Comparison of ENCODE assay signal across 18 mouse cellular contexts in the genomic region with DNA sequence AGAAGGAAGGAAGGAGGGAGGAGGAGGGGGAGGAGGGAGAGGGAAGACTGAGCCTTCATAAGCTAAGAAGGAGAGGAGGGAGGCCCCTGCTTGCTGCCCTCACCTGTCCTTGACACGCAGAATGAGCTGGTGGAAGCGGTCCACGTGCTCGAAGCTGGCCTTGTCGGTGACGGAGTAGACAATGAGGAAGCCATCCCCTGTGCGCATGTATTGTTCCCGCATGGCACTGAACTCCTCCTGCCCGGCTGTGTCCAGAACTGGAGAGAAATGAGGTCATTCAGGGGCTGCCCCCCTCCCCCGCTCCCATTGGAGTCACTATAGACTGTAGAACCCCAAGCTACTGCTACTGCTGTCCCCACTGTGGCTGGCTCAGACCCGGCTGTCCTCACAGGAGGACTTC. TPM values are rescaled to one million over a fixed set of nuclear protein-coding genes. Genes with fewer than 3 reads are reported as not detected.
DNase-seq lines count a peak whose midpoint lies in the region; ATAC-seq and TF ChIP-seq lines count a peak whose summit lies in the region.
"Had no signal": no experiment of that assay in that cellular context is flagged by ENCODE, and none has a peak within 500 bp of the region (broad histone marks: within the 10 kb centered on the region; RNA-seq: fewer than 3 reads in every experiment).

No protein-coding gene starts in this region.

- H3K27ac ChIP-seq in left cerebral cortex, adult 2 months = peak overlapping the region; percentile 36; the same call in 1 of the 2 replicates
- H3K27ac ChIP-seq in embryonic facial prominence, embryonic 10.5 days (replicated peaks) = no peak overlapping the region
- no peak overlapping the region for H3K27ac ChIP-seq in midbrain, embryonic 14.5 days (replicated peaks; ENCODE audit: low read depth, low read length)
- H3K27ac ChIP-seq: limb, embryonic 13.5 days; midbrain, embryonic 12.5 days; neural tube, embryonic 13.5 days had no signal

- no peak overlapping the region for H3K4me2 ChIP-seq in midbrain, embryonic 14.5 days (ENCODE audit: low read length)
- H3K4me2 ChIP-seq: limb, embryonic 13.5 days; lung, embryonic 14.5 days; midbrain, embryonic 12.5 days; neural tube, embryonic 13.5 days had no signal

- peaks cover 20% of the 10 kb centered on the region for H3K9me3 ChIP-seq in E14TG2a.4 (ENCODE audit: low read length)
- H3K9me3 ChIP-seq in embryonic facial prominence, embryonic 10.5 days = no peaks in the 10 kb centered on the region
- no peaks in the 10 kb centered on the region for H3K9me3 ChIP-seq in midbrain, embryonic 14.5 days (ENCODE audit: control insufficient read depth, low read length)
- H3K9me3 ChIP-seq: G1E; limb, embryonic 13.5 days; midbrain, embryonic 12.5 days; neural tube, embryonic 13.5 days had no signal

- H3K36me3 ChIP-seq in E14TG2a.4 (ENCODE audit: insufficient read depth, low read length) = peaks cover 94% of the 10 kb centered on the region
- peaks cover 18% of the 10 kb centered on the region for H3K36me3 ChIP-seq in embryonic facial prominence, embryonic 10.5 days (replicated peaks)
- peaks cover 20% of the 10 kb centered on the region for H3K36me3 ChIP-seq in midbrain, embryonic 14.5 days (ENCODE audit: control insufficient read depth, insufficient read depth, low read length)
- H3K36me3 ChIP-seq: G1E had no signal

- no peak for ATAC-seq in monocyte, adult 5-6 weeks (replicated peaks; ENCODE audit: insufficient number of reproducible peaks, low FRiP score, low TSS enrichment, poor library complexity, severe bottlenecking)
- ATAC-seq in midbrain, embryonic 14.5 days (ENCODE audit: low FRiP score, low TSS enrichment) = no peak
- ATAC-seq: forebrain, postnatal 0 days had no signal

- no peak for TF ChIP-seq CTCF in left cerebral cortex, adult 2 months (IDR thresholded peaks at IDR 0.05)
- no peak for TF ChIP-seq CTCF in E14TG2a.4 (conservative IDR thresholded peaks at IDR 0.05; ENCODE audit: low read length)

- no peak overlapping the region for H3K9ac ChIP-seq in midbrain, embryonic 14.5 days (replicated peaks; ENCODE audit: low read length)
- H3K9ac ChIP-seq: forebrain, postnatal 0 days; limb, embryonic 13.5 days; lung, embryonic 14.5 days; midbrain, embryonic 12.5 days; neural tube, embryonic 13.5 days had no signal

- peaks cover 66% of the 10 kb centered on the region for H3K4me1 ChIP-seq in E14TG2a.4 (replicated peaks; ENCODE audit: low read depth, low read length)
- H3K4me1 ChIP-seq in embryonic facial prominence, embryonic 10.5 days = peaks cover 8% of the 10 kb centered on the region
- H3K4me1 ChIP-seq in midbrain, embryonic 14.5 days (ENCODE audit: control insufficient read depth, insufficient read depth, low read length) = no peaks in the 10 kb centered on the region
- H3K4me1 ChIP-seq: midbrain, embryonic 12.5 days had no signal

- H3K4me3 ChIP-seq in left cerebral cortex, adult 2 months = no peak overlapping the region
- 0 out of 2 replicates have a peak overlapping the region, but pooled peaks have one; percentile 17 for H3K4me3 ChIP-seq in E14TG2a.4 (replicated peaks; ENCODE audit: low read length)
- H3K4me3 ChIP-seq in embryonic facial prominence, embryonic 10.5 days = no peak overlapping the region
- H3K4me3 ChIP-seq in midbrain, embryonic 14.5 days (replicated peaks; ENCODE audit: low read depth, low read length) = no peak overlapping the region
- H3K4me3 ChIP-seq: limb, embryonic 13.5 days; midbrain, embryonic 12.5 days; neural tube, embryonic 13.5 days had no signal

- peak; percentile 54 to 63 for DNase-seq in cerebellum, postnatal 10 days
- DNase-seq in cerebellum, adult 9-11 months = no peak
- no peak for DNase-seq in left cerebral cortex, adult 2 months (ENCODE audit: extremely low spot score in 1 of 2, low spot score in 2 of 2)
- no peak for DNase-seq in left cerebral cortex, adult 11 months (ENCODE audit: low spot score)
- DNase-seq in embryonic facial prominence, embryonic 10.5 days (ENCODE audit: low spot score) = peak; percentile 12
- no peak for DNase-seq in midbrain, embryonic 14.5 days
- DNase-seq: forebrain, postnatal 0 days; heart, postnatal 4 days; kidney, adult 8-10 months; lung, embryonic 14.5 days; right cerebral cortex, postnatal 25 days had no signal

- no peaks in the 10 kb centered on the region for H3K27me3 ChIP-seq in E14TG2a.4 (ENCODE audit: insufficient read depth, low read length)
- H3K27me3 ChIP-seq in embryonic facial prominence, embryonic 10.5 days (replicated peaks; ENCODE audit: low read depth, poor library complexity, severe bottlenecking) = no peaks in the 10 kb centered on the region
- H3K27me3 ChIP-seq in midbrain, embryonic 14.5 days (ENCODE audit: control insufficient read depth, insufficient read depth, low read length) = no peaks in the 10 kb centered on the region
- H3K27me3 ChIP-seq: limb, embryonic 13.5 days; midbrain, embryonic 12.5 days; neural tube, embryonic 13.5 days had no signal

- WGBS in embryonic facial prominence, embryonic 10.5 days = 85% methylated on average over 11 of the region's 11 CpGs
- 77% methylated on average over 11 of the region's 11 CpGs for whole genome bisulfite sequencing in midbrain, embryonic 14.5 days

- intact Hi-C loops in left cerebral cortex, adult 2 months (cut with DNase I) = no loop called here

RNA-seq across cellular contexts. Expression of a gene that starts 36.0 kb away (rescaled TPM):
- total RNA-seq in left cerebral cortex, adult 2 months (2021) = 1 to 10 TPM; 1.7 to 2.1 TPM
- polyA plus RNA-seq in embryonic facial prominence, embryonic 10.5 days (2016; fragmentation: Nextera tagmentation; extraction: Ambion mirVana) = 0.21 and 0.33 TPM in 2 replicates
- not detected in 3 replicates for total RNA-seq in monocyte, adult 5-6 weeks (2017)
- polyA plus RNA-seq in midbrain, embryonic 14.5 days (2014; fragmentation: Nextera tagmentation; extraction: Ambion mirVana) = 0.26 and 0.39 TPM in 2 replicates
- total RNA-seq: granulocyte monocyte progenitor cell, adult 5-6 weeks had no signal
- polyA plus RNA-seq: G1E had no signal

RNA-seq across cellular contexts. Expression of a gene that starts 42.8 kb away (rescaled TPM):
- 100 to 1,000 TPM; 166 TPM for total RNA-seq in left cerebral cortex, adult 2 months (2021)
- 9.9 and 10.8 TPM in 2 replicates for polyA plus RNA-seq in embryonic facial prominence, embryonic 10.5 days (2016; fragmentation: Nextera tagmentation; extraction: Ambion mirVana)
- total RNA-seq in monocyte, adult 5-6 weeks (2017) = 1.3 TPM in 1 of 3 replicates, not detected in the others
- 58.0 and 59.9 TPM in 2 replicates for polyA plus RNA-seq in midbrain, embryonic 14.5 days (2014; fragmentation: Nextera tagmentation; extraction: Ambion mirVana)

RNA-seq across cellular contexts. Expression of a gene that starts 56.9 kb away (rescaled TPM):
- not detected for total RNA-seq in left cerebral cortex, adult 2 months (2021)
- not detected in 2 replicates for polyA plus RNA-seq in embryonic facial prominence, embryonic 10.5 days (2016; fragmentation: Nextera tagmentation; extraction: Ambion mirVana)
- not detected in 3 replicates for total RNA-seq in monocyte, adult 5-6 weeks (2017)
- polyA plus RNA-seq in midbrain, embryonic 14.5 days (2014; fragmentation: Nextera tagmentation; extraction: Ambion mirVana) = 0.31 TPM in 1 of 2 replicates, not detected in the other
- total RNA-seq: G1E; granulocyte monocyte progenitor cell, adult 5-6 weeks; heart, postnatal 4 days had no signal
- polyA plus RNA-seq: G1E; limb, embryonic 13.5 days; lung, embryonic 14.5 days; midbrain, embryonic 12.5 days; neural tube, embryonic 13.5 days had no signal

Comparison
In these comparisons a context has a peak if more than half of its experiments do, and no peak if none do; other contexts are left out.
1. DNase-seq: peak in cerebellum, postnatal 10 days (2 of 2) and embryonic facial prominence, embryonic 10.5 days (single experiment); none in cerebellum, adult 9-11 months (single experiment), left cerebral cortex, adult 2 months (0 of 2), left cerebral cortex, adult 11 months (single experiment) and midbrain, embryonic 14.5 days (single experiment).
2. RNA of a gene that starts 42.8 kb away (total RNA-seq): 166 TPM in left cerebral cortex, adult 2 months; 1.3 TPM in monocyte, adult 5-6 weeks; every median in the first group is over 10 times any median in the second.